Mouse (Mus musculus) spleen, postnatal 36 days (tissue): Measurements from ENCODE around the gene Mxd3.
A peak's percentile ranks its signal among the peaks of the same experiment; 100 is the strongest.

ENCODE experiments used
- DNase-seq, 2 experiments: peaks; one replicate each; pipeline ENCODE4 v3.0.0; 2022; ENCODE audit warnings: low spot score in 2 of 2, mixed read lengths in 1 of 2

Mxd3 gene

GRCm38 (mm10) chr13:55332331-55332730, 2.7 kb upstream of the Mxd3 start:
- no peak for DNase-seq

GRCm38 (mm10) chr13:55330567-55331400, 1.2 kb upstream of the Mxd3 start:
- DNase-seq: no peak

DNA sequence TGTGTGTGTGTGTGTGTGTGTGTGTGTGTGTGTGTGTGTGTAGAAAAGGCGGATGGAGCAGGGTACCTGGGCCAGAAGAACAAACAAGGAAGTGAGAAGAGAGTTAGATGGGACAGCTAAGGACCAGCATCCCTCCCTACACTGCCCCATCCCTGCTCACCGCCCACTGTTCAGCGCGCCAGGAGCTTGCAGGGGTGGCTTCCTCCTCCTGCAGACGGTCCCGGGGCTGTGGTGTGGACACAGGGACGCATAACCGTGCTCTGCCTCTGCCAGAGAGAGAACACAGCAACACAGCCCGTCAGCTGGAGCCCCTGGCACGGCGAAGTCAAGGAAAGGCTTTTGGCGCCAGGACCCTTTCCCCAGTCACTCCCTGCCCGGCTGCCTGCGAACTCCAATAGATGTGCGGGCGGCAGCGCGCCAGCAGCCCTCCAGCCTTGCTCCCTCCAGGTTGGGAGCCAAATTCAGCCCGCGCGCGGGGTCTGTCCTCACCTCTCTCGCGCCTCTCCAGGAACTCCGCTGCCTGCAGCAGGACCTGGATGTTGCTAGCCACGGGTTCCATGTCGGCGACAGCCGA, 427 bp downstream of the Mxd3 start:
- DNase-seq: peak; percentile 31 to 40

- no peak for DNase-seq
These were observed 982 bp downstream of the Mxd3 start for GRCm38 (mm10) chr13:55328641-55329040.

DNA sequence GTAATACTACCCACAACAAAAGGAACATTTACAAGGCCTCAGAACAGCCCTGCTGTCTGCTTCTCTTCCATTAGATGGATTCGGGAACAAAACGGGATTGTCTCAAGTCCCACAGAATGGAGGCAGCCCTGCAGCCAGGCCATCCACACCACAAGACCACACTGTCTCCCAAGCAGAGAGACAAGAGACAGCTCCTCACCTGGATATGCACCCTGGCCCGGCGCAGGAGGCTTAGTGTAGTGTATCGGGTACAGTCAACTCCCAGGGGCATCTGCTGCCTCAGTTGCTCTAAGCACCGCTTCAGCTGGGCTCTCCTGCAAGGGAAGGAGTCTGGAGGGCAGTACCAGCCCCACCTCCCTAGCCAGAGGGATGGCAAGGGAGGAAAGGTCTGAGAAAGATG, 1.5 kb downstream of the Mxd3 start:
- DNase-seq: no peak

DNA sequence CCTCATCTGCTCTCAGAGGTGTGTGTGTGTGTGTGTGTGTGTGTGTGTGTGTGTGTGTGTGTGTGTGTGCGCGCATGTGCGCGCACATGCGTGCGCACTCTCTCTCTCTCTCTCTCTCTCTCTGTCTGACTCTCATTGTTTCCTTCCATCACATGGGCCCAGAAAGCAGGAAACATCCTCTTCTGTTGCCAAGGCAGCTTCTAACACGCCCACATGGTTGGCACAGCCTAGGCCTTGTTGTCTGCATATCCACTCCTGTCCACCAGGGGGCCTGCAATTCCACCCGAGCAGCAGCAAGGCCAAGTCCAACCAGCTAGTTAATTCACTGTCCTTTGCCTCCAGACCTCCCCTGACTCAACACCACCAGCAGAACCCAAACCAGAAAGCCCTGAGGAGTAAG, 2.0 kb downstream of the Mxd3 start:
- peak; percentile 84 to 89 for DNase-seq

DNA sequence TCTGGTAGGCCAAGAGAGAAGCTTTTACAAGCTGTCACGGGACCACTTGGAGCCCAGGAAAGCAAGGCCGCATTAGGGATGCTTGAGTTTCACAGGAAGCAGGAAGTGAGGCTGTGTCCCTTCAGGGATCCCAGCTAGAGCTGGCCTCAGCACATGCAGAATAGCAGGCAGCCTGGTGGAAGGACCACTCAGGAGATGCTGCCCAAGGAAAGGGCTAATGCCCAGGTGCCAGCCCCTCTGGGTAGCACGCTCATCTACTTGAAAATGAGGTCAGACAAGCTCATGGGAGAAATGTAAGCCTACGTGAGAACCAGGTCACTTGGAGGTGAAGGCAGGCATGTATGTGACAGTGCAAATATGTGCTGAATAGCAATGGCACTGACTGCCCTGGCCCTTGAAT, 2.5 kb downstream of the Mxd3 start:
- no peak for DNase-seq

DNA sequence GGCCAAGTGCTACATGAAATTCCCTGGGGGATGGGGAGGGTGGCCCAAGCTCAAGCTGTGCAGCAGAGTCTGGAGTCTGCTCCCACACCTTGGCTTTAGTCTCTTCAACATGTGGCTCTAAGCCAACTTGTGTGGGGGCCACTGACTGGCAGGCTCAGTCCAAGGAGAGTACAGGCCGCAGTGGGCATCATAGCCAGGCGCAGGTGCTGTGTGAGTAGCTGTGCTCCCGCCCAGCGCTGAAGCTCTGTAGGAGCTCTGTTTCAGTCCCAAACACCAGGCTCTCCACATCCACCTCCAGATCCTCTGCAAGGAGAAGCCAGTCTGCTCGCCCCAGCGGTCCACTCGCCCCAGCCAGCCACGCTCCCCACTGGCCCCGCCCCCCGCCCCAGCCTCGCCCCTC, 4.0 kb downstream of the Mxd3 start:
- no peak for DNase-seq

DNA sequence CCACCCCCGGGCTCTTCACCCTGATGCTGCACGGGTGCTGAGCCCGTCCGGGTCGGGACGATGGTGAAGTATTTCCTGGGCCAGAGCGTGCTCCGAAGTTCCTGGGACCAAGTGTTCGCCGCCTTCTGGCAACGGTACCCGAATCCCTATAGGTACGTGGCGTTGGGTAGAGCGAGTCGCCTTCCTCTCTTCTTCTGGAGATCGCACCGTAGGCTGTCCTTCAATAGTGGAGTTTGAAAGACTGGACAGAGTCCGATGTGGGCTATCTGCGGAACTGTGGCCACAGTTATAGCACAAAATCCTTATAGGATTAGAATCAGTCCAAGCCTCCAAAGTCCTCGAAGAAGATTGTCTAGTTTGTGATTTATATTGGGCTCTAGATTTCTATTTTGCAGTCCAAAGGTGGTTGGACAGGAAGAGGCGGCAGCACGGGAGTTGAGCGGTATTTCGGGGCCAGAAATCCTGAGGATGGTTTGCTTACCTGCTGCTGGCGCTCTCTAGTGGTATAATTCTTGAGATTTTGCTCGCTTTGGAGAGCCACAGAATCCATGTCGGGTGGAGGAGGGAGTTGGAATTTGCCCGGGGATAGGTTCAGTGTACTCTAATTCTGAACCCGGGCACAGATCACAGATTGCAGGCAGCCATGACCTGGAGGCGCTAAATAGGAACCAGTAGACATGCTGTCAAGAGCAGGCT, 7.3 kb downstream of the Mxd3 start:
- peak in 1 of 2 experiments; percentile 39 for DNase-seq

DNA sequence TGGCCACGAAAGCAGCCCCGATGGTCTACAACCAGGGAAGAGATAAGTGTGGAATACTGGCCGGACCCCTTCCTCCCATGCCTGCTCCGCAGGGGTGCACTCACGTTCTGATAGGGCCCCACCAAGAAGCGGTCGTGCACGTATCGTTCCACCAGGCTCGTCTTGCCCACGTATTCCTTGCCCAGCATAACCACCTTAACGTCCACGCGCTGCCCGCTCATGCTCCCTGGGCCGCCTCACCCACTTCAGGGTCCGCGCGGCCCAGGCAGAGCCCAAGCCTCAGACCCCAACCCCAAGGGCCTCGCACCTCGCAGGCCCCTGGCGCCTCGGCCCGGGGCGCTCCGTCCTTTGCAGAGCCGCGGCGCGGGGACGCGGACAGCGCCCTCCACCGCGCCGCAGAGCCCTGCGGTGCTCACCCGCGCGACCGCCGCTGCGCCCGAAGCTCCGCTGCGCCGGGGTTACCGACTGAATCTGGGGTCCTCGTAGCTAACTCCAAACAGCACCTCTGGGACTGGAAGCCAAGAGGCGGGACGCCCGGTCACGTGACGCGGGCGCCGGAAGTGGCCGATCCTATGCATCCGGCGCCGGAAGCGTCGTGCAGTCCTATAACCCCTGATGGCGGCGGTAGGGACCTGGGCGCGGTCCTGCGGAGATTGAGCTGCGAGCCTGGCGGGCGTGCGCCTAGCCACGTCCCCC, 8.0 kb downstream of the Mxd3 start, which contains the start of gene Rab24:
Gene Rab24 (minus strand): TSS at position 513 of the 696 bp plus-strand sequence.
- DNase-seq: peak; percentile 85 to 89

- DNase-seq: no peak
These were observed 9.6 kb downstream of the Mxd3 start, which contains the start of gene Prelid1 for GRCm38 (mm10) chr13:55319931-55320533. Gene Prelid1 (plus strand): TSS chr13:55320500.

GRCm38 (mm10) chr13:55318351-55318750, 11.3 kb downstream of the Mxd3 start:
- no peak for DNase-seq

GRCm38 (mm10) chr13:55314891-55315412, 14.7 kb downstream of the Mxd3 start:
- DNase-seq: no peak

- no peak for DNase-seq
These were observed 16.6 kb downstream of the Mxd3 start for GRCm38 (mm10) chr13:55313051-55313450.

DNA sequence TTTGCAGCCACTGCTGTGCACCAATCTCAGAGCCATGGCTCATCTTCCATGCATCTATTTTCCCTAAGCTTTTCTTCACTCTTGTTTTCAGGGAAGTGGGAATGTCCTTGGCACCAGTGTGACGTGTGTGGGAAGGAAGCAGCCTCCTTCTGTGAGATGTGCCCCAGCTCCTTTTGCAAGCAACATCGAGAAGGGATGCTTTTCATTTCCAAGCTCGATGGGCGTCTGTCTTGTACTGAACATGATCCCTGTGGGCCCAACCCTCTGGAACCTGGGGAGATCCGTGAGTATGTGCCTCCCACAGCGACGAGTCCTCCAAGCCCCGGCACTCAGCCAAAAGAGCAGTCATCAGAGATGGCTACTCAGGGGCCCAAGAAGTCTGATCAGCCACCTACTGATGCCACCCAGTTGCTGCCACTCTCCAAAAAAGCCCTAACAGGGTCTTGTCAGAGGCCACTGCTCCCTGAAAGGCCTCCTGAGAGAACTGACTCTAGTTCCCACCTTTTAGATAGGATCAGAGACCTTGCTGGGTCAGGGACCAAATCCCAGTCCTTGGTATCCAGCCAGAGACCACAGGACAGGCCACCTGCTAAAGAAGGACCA, 17.5 kb downstream of the Mxd3 start:
- no peak for DNase-seq

DNA sequence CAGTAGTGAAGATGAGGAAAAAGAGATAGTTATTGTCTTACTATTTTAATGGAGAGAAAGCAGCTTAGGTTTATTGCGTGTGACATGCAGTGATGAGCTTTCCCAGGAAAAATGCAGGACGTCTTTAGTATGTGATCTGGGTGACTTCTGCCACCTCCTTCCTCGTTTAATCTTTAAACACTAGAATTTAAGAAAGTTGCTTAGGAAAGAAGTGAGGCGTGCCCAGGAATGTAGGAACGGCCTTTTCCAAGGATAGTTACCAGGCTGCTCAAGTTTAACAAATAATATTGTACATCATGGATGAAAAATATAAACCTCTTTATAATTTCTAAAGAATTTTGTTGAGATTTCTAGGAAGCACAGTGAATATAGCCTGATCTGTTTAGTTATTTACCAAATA, 28.7 kb downstream of the Mxd3 start:
- DNase-seq: no peak

DNA sequence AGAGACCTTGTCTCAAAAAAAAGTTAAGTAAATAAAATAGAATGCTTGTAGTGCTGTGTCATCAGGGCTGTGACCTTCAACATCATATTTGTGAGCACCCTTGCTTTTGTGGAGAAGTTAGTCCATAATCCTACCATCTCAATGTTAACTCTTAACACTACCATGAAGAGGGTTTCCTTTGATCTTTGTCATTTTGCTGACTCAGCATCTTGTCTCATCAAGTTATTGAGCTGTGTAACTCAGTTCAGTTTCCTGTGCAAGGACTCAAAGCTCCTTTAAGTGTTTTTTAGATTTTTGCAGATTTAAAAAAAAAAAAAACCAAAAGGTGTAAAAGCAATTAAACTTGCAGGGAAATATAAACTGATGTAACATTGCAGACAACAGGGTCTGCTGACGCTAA, 32.9 kb downstream of the Mxd3 start:
- DNase-seq: no peak

DNA sequence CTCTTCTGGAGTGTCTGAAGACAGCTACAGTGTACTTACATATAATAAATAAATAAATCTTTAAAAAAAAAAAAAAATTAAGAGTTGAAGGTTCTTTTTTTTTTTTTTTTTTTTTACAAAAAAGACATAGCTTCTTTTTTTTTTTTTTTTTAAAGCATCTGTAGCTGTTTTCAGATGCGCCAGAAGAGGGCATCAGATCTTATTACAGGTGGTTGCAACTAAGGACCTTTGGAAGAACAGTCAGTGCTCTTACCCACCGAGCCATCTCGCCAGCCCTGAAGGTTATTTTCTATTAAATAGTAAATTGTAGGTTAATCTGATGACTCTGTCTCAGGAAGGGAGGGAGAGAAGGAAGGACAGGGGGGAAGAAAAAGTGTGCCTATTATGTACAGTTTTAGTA, 40.8 kb downstream of the Mxd3 start:
- DNase-seq: no peak

GRCm38 (mm10) chr13:55277646-55278045, 52.0 kb downstream of the Mxd3 start:
- DNase-seq: no peak

DNA sequence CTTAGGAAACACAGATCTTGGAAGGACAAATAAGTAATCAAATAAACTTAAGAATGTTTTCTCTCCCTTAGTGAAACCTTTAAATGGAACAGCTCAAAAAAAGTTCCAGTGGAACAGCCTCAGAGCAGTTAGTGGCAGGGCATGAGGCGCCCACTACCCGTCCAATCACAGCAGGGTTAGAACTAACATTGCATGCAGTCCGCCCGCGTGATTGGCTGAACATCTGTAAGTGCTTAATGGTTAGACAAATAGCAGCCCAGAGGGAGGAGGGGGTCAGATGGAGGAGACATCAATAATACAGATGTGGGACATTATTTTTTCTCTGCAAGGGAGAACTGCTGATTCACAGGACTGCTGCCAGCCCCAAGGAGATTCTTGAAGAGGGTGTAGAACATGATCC, 52.4 kb downstream of the Mxd3 start:
- DNase-seq: no peak
